Mouse (Mus musculus) stomach, embryonic 14.5 days (tissue): ENCODE measurements around the gene Fam184b. TPM values are rescaled to one million over a fixed set of nuclear protein-coding genes. Genes with fewer than 3 reads are reported as not detected.

Source experiments
- ATAC-seq: fragments of 200-750 bp; cut with Nextera tagmentation; 2 replicates; pipeline ENCODE4 v1.8.0; 2017; ENCODE audit warnings: low read depth, moderate TSS enrichment; ENCODE audit not compliant: insufficient number of reproducible peaks, insufficient read depth, low FRiP score
- H3K27ac ChIP-seq: fragments of 300-500 bp; sonication (generic); 2 replicates; pipeline ENCODE4 v1.5.1; 2014; ENCODE audit warnings: mild to moderate bottlenecking, low read length, moderate library complexity, mixed read lengths
- H3K27me3 ChIP-seq: fragments of 300-500 bp; sonication (generic); 2 replicates; pipeline ENCODE4 v1.6.1; 2014; ENCODE audit warnings: low read length, control low read depth, mixed read lengths; ENCODE audit not compliant: control insufficient read depth, insufficient read depth
- H3K36me3 ChIP-seq: fragments of 300-500 bp; sonication (generic); 2 replicates; pipeline ENCODE4 v1.6.1; 2014; ENCODE audit warnings: mild to moderate bottlenecking, control low read depth, low read length, moderate library complexity, mixed read lengths; ENCODE audit not compliant: control insufficient read depth, insufficient read depth
- H3K4me1 ChIP-seq: fragments of 300-500 bp; sonication (generic); 2 replicates; pipeline ENCODE4 v1.6.1; 2014; ENCODE audit warnings: low read length, control low read depth, mixed read lengths; ENCODE audit not compliant: control insufficient read depth, insufficient read depth
- H3K4me2 ChIP-seq: fragments of 300-500 bp; sonication (generic); replicated peaks from 2 replicates; pipeline ENCODE4 v1.6.1; 2014; ENCODE audit warnings: low read depth, low read length, control low read depth
- H3K4me3 ChIP-seq: fragments of 300-500 bp; sonication (generic); 2 replicates; pipeline ENCODE4 v1.5.1; 2014; ENCODE audit warnings: low read depth, low read length, control low read depth
- H3K9ac ChIP-seq: fragments of 300-500 bp; sonication (generic); replicated peaks from 2 replicates; pipeline ENCODE4 v1.6.1; 2014; ENCODE audit warnings: low read depth, mild to moderate bottlenecking, control low read depth, low read length, moderate library complexity, mixed read lengths
- H3K9me3 ChIP-seq: fragments of 300-500 bp; sonication (generic); 2 replicates; pipeline ENCODE4 v1.6.1; 2016; ENCODE audit warnings: low read depth, low read length, control low read depth; ENCODE audit not compliant: control insufficient read depth
- WGBS: fragments of 180-500 bp; shearing (Covaris S2); extraction: QIAGEN DNeasy Blood & Tissue Kit; methylation state at CpG from one replicate; pipeline ENCODE4 v1.1.7; 2014; 5-methylcytosine and 5-hydroxymethylcytosine counted together
- polyA plus RNA-seq: library from polyadenylated mRNA; unstranded; fragments of >200 nt; fragmentation: Nextera tagmentation; extraction: Ambion mirVana; gene quantifications from 2 replicates; pipeline ENCODE4 v1.2.1, GENCODE M21; 2014

Fam184b gene
- polyA plus RNA-seq, 1 experiment from 2014 or later, result 4.0 TPM

DNA sequence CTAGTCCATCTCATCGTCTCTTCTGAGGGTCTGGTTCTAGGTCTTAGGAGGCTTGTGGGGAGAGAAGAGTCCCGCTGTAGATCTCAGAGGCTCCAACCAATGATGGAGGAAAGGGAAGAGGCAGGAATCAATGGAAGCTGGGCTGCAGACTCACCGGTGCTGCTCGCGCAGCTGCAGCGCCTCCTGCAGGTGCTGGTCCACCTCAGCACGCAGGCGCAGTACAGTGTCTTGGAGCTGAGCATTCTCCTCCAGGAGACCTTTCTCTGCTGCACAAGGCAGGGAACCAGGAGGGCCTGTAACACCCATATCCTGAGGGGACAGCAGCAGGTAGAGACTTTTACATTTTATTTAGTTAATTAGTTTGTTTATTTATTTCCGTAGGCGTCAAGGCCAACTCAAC, 99.9 kb downstream of the Fam184b start:
- H3K27ac ChIP-seq, result no peak overlapping the region
- H3K36me3 ChIP-seq, result no peaks in the 10 kb centered on the region
- no peaks in the 10 kb centered on the region for H3K27me3 ChIP-seq
- H3K9ac ChIP-seq, result no peak overlapping the region
- 57% methylated on average over 10 of the region's 10 CpGs for WGBS
- no peak overlapping the region for H3K4me2 ChIP-seq
- no peak for ATAC-seq
- H3K4me1 ChIP-seq, result no peaks in the 10 kb centered on the region
- H3K4me3 ChIP-seq, result no peak overlapping the region
- no peaks in the 10 kb centered on the region for H3K9me3 ChIP-seq

- H3K36me3 ChIP-seq, result no peaks in the 10 kb centered on the region; the same call in 1 of the 2 replicates
- ATAC-seq, result no peak
- H3K9me3 ChIP-seq, result no peaks in the 10 kb centered on the region
- H3K4me3 ChIP-seq, result no peak overlapping the region
- 68% methylated on average over 4 of the region's 4 CpGs for WGBS
- no peak overlapping the region for H3K27ac ChIP-seq
- H3K4me2 ChIP-seq, result no peak overlapping the region
- no peaks in the 10 kb centered on the region for H3K27me3 ChIP-seq
- H3K4me1 ChIP-seq, result no peaks in the 10 kb centered on the region
- no peak overlapping the region for H3K9ac ChIP-seq
These were observed 104.2 kb downstream of the Fam184b start for GRCm38 (mm10) chr5:45535177-45535576.

- WGBS, result 7% methylated on average over 17 of the region's 17 CpGs
- H3K4me3 ChIP-seq, result no peak overlapping the region
- H3K27ac ChIP-seq, result no peak overlapping the region
- no peak overlapping the region for H3K9ac ChIP-seq
- H3K27me3 ChIP-seq, result no peaks in the 10 kb centered on the region
- H3K4me2 ChIP-seq, result no peak overlapping the region
- H3K9me3 ChIP-seq, result no peaks in the 10 kb centered on the region
- no peaks in the 10 kb centered on the region for H3K4me1 ChIP-seq
- H3K36me3 ChIP-seq, result no peaks in the 10 kb centered on the region; the same call in 1 of the 2 replicates
- ATAC-seq, result peak; percentile 56
These were observed 104.9 kb downstream of the Fam184b start for GRCm38 (mm10) chr5:45534319-45535098.

DNA sequence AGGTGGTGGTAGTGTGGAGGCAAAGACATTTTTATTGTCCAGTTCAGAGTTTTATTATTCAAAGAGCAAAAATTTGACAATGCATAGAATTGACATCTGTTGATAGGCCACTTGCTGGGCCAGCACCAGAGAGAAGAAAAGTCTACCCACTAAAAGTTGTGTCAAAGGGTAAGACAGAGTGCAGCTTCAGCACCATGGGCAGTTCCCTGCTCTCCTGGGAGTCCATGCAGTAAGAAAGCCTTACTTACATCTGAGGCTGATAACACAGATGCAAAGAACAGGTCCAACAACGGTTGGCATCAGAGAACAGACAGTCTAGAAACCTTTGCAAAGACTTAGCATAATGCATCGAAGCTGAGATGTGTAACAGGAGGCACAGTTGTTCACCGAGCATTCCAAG, 109.7 kb downstream of the Fam184b start:
- no peak overlapping the region for H3K27ac ChIP-seq
- ATAC-seq, result no peak
- no peaks in the 10 kb centered on the region for H3K9me3 ChIP-seq
- peaks cover 33% of the 10 kb centered on the region for H3K36me3 ChIP-seq
- H3K4me3 ChIP-seq, result no peak overlapping the region
- H3K9ac ChIP-seq, result no peak overlapping the region
- WGBS, result 86% methylated on average over 3 of the region's 3 CpGs
- H3K4me1 ChIP-seq, result no peaks in the 10 kb centered on the region
- H3K27me3 ChIP-seq, result no peaks in the 10 kb centered on the region
- H3K4me2 ChIP-seq, result no peak overlapping the region

- Histone ChIP-seq H3K4me3 (no peak overlapping the region), H3K27me3 (no peaks in the 10 kb centered on the region), H3K4me1 (peaks cover 6% of the 10 kb centered on the region; the same call in 1 of the 2 replicates), H3K36me3 (peaks cover 34% of the 10 kb centered on the region), H3K4me2 (no peak overlapping the region), H3K9me3 (no peaks in the 10 kb centered on the region), H3K9ac (no peak overlapping the region), H3K27ac (no peak overlapping the region)
- 86% methylated on average over 4 of the region's 4 CpGs for WGBS
- ATAC-seq, result no peak
These were observed 113.1 kb downstream of the Fam184b start for GRCm38 (mm10) chr5:45526338-45526737.

DNA sequence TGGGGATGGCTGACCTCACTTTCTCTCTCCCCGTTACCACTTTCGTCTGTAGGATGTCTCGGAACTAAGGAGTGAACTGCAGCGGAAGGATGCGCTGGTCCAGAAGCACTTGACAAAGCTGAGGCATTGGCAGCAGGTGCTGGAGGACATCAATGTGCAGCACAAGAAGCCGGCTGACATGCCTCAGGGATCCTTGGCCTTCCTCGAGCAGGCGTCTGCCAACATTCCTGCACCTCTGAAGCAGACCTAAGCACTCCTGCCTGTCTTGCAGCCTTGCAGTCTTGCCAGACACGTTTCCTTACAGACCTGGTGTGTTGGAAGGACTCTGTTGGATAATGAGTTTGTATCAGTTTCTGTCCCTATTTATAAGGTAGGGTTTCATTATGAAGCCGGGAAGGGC, 114.3 kb downstream of the Fam184b start:
- peaks cover 34% of the 10 kb centered on the region for H3K36me3 ChIP-seq
- WGBS, result 91% methylated on average over 10 of the region's 10 CpGs
- no peak overlapping the region for H3K4me2 ChIP-seq

DNA sequence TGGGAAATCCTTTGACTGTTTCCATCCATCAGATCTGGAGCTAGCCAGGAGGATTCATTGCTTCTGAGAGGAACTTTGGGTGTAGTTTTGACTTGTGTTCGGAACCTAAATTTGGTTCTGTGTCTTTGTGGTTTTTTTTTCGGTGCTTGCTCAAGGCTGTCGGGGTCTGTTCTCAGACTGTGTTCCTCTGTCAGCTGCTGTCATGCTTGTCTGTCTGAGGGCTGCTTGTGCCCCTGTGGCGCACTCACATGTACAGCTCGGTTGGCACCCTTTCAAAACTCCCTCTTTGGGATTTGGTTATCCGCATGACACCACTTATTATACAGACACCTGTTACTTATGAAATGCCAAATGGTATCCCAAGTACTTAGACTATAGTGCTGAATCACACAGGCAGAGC, 117.8 kb downstream of the Fam184b start:
- H3K4me1 ChIP-seq, result peaks cover 12% of the 10 kb centered on the region; the same call in 1 of the 2 replicates

More for the DNA sequence above, 114.3 kb downstream of the Fam184b start:
- Histone ChIP-seq H3K27ac (no peak overlapping the region), H3K4me1 (peaks cover 12% of the 10 kb centered on the region; the same call in 1 of the 2 replicates), H3K9ac (no peak overlapping the region), H3K4me3 (no peak overlapping the region), H3K9me3 (no peaks in the 10 kb centered on the region), H3K27me3 (no peaks in the 10 kb centered on the region)
- no peak for ATAC-seq

GRCm38 (mm10) chr5:45520809-45521110, 118.7 kb downstream of the Fam184b start:
- Histone ChIP-seq H3K4me2 (peak overlapping the region; percentile 93), H3K27ac (no peak overlapping the region), H3K4me3 (peak overlapping the region; percentile 88), H3K27me3 (no peaks in the 10 kb centered on the region), H3K9ac (peak overlapping the region; percentile 82), H3K4me1 (peaks cover 12% of the 10 kb centered on the region; the same call in 1 of the 2 replicates), H3K9me3 (no peaks in the 10 kb centered on the region), H3K36me3 (peaks cover 9% of the 10 kb centered on the region)
- WGBS, result 4% methylated on average over 5 of the region's 5 CpGs
- ATAC-seq, result no peak

More for the DNA sequence above, 117.8 kb downstream of the Fam184b start:
- Histone ChIP-seq H3K9ac (no peak overlapping the region), H3K36me3 (peaks cover 17% of the 10 kb centered on the region), H3K4me3 (no peak overlapping the region), H3K27me3 (no peaks in the 10 kb centered on the region), H3K9me3 (no peaks in the 10 kb centered on the region), H3K27ac (no peak overlapping the region), H3K4me2 (peak overlapping the region; percentile 93)
- WGBS, result 88% methylated on average over 6 of the region's 6 CpGs
- ATAC-seq, result no peak
